14 mouse cellular contexts compared by ENCODE assay signal in the genomic region with DNA sequence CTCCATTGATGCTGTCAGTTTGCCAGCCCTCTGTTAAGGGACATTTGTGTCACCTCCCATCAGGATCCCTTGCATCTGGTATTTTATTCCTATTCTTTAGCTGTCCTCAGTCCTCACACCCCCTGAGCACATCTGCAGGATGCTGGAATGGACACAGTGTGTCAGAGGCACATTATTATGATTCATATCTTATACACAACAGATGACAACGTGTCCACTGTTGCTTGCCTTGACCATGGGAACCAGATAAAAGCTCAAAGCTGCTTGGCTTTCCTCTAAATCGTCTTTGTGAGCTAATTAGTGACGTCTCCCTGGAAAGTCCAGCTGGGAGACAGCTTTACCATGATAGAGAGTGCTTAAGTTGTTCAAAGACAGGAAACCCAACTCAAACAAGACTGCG.
DNase-seq lines count a peak whose midpoint lies in the region; ATAC-seq and TF ChIP-seq lines count a peak whose summit lies in the region.
"Had no signal": no experiment of that assay in that cellular context is flagged by ENCODE, and none has a peak within 500 bp of the region (broad histone marks: within the 10 kb centered on the region; RNA-seq: fewer than 3 reads in every experiment).

No protein-coding gene starts in this region.

- intact Hi-C loops in heart, postnatal 25 days (cut with DNase I) = no loop called here

- no peak overlapping the region for H3K9ac ChIP-seq in intestine, embryonic 14.5 days (ENCODE audit: low read length)
- H3K9ac ChIP-seq in intestine, embryonic 16.5 days (ENCODE audit: low read depth, low read length) = no peak overlapping the region
- no peak overlapping the region for H3K9ac ChIP-seq in lung, embryonic 15.5 days
- H3K9ac ChIP-seq in heart, embryonic 16.5 days (ENCODE audit: low read length) = no peak overlapping the region

- 0 out of 2 replicates have a peak overlapping the region, but pooled peaks have one; percentile 0 for H3K27ac ChIP-seq in intestine, embryonic 14.5 days (ENCODE audit: low read depth)
- H3K27ac ChIP-seq in intestine, embryonic 16.5 days (ENCODE audit: low read length) = no peak overlapping the region
- H3K27ac ChIP-seq in lung, embryonic 15.5 days = peak overlapping the region; percentile 50; the same call in 1 of the 2 replicates
- H3K27ac ChIP-seq in heart, embryonic 16.5 days (ENCODE audit: low read length) = no peak overlapping the region

- H3K4me1 ChIP-seq in intestine, embryonic 14.5 days (replicated peaks; ENCODE audit: control insufficient read depth, insufficient read depth, low read length) = no peaks in the 10 kb centered on the region
- H3K4me1 ChIP-seq in intestine, embryonic 16.5 days (ENCODE audit: control insufficient read depth, insufficient read depth, low read length) = no peaks in the 10 kb centered on the region
- peaks cover 11% of the 10 kb centered on the region; the same call in 1 of the 2 replicates for H3K4me1 ChIP-seq in lung, embryonic 15.5 days
- no peaks in the 10 kb centered on the region for H3K4me1 ChIP-seq in lung, adult 2 months (ENCODE audit: control insufficient read depth, insufficient read depth, low read length)
- H3K4me1 ChIP-seq in heart, embryonic 16.5 days (ENCODE audit: control insufficient read depth, insufficient read depth, low read length) = no peaks in the 10 kb centered on the region

- 38% methylated on average over 4 of the region's 4 CpGs for WGBS in intestine, embryonic 14.5 days
- 37% methylated on average over 4 of the region's 4 CpGs for WGBS in intestine, embryonic 16.5 days
- 14% methylated on average over 4 of the region's 4 CpGs for WGBS in lung, embryonic 15.5 days
- 41% methylated on average over 4 of the region's 4 CpGs for WGBS in lung, adult 2 months
- 39% methylated on average over 4 of the region's 4 CpGs for WGBS in heart, embryonic 16.5 days

- H3K4me2 ChIP-seq in intestine, embryonic 14.5 days (ENCODE audit: low read length) = no peak overlapping the region
- H3K4me2 ChIP-seq in intestine, embryonic 16.5 days (ENCODE audit: low read depth, low read length) = no peak overlapping the region
- H3K4me2 ChIP-seq in lung, embryonic 15.5 days = no peak overlapping the region
- no peak overlapping the region for H3K4me2 ChIP-seq in heart, embryonic 16.5 days (ENCODE audit: low read depth, low read length)
- H3K4me2 ChIP-seq: liver, embryonic 11.5 days had no signal

- no peaks in the 10 kb centered on the region for H3K27me3 ChIP-seq in intestine, embryonic 14.5 days (replicated peaks; ENCODE audit: control insufficient read depth, insufficient read depth, low read length)
- no peaks in the 10 kb centered on the region for H3K27me3 ChIP-seq in intestine, embryonic 16.5 days (replicated peaks; ENCODE audit: control insufficient read depth, insufficient read depth, low read length)
- H3K27me3 ChIP-seq in lung, embryonic 15.5 days = no peaks in the 10 kb centered on the region
- no peaks in the 10 kb centered on the region for H3K27me3 ChIP-seq in heart, embryonic 16.5 days (ENCODE audit: control insufficient read depth, insufficient read depth, low read length)

- no peaks in the 10 kb centered on the region for H3K9me3 ChIP-seq in intestine, embryonic 14.5 days (ENCODE audit: control insufficient read depth, low read length)
- no peaks in the 10 kb centered on the region for H3K9me3 ChIP-seq in intestine, embryonic 16.5 days (ENCODE audit: control insufficient read depth, low read length)
- no peaks in the 10 kb centered on the region for H3K9me3 ChIP-seq in lung, embryonic 15.5 days
- no peaks in the 10 kb centered on the region for H3K9me3 ChIP-seq in heart, embryonic 16.5 days (replicated peaks; ENCODE audit: control insufficient read depth, low read length)

- no peak for DNase-seq in intestine, embryonic 14.5 days (ENCODE audit: low spot score)
- DNase-seq in lung, adult 2 months = no peak
- DNase-seq in heart, postnatal 25 days (ENCODE audit: low spot score) = peak; percentile 15
- DNase-seq in gastrocnemius, adult 8-10 months (ENCODE audit: low spot score in 2 of 2) = no peak
- DNase-seq: cerebellum, adult 11 months; cerebellum, postnatal 25 days; gastrocnemius, postnatal 36 days; right cerebral cortex, postnatal 25 days; thymus, adult 18-20 months had no signal

- ATAC-seq in intestine, embryonic 14.5 days (replicated peaks; ENCODE audit: low FRiP score, low TSS enrichment, low read depth) = no peak
- no peak; the same call in 1 of the 2 replicates for ATAC-seq in intestine, embryonic 16.5 days
- ATAC-seq in lung, embryonic 15.5 days (ENCODE audit: borderline replicate concordance, extremely low read depth, low FRiP score, low TSS enrichment) = peak; percentile 96
- 0 out of 2 replicates have a peak, but pooled peaks have one; percentile 45 for ATAC-seq in heart, embryonic 16.5 days (replicated peaks; ENCODE audit: extremely low read depth, insufficient read depth, low FRiP score)

- no peaks in the 10 kb centered on the region for H3K36me3 ChIP-seq in intestine, embryonic 14.5 days (ENCODE audit: control insufficient read depth, insufficient read depth, low read length)
- no peaks in the 10 kb centered on the region for H3K36me3 ChIP-seq in intestine, embryonic 16.5 days (ENCODE audit: control insufficient read depth, insufficient read depth, low read length)
- no peaks in the 10 kb centered on the region for H3K36me3 ChIP-seq in lung, embryonic 15.5 days
- H3K36me3 ChIP-seq in heart, embryonic 16.5 days (ENCODE audit: control insufficient read depth, insufficient read depth) = no peaks in the 10 kb centered on the region
- H3K36me3 ChIP-seq: G1E had no signal

- TF ChIP-seq CTCF in lung, adult 2 months (IDR thresholded peaks at IDR 0.05; ENCODE audit: insufficient read depth, low read length) = no peak

- no peak for TF ChIP-seq POLR2A in lung, adult 2 months (IDR thresholded peaks at IDR 0.05; ENCODE audit: borderline replicate concordance, extremely low read depth, low read depth, low read length)

- no peak overlapping the region for H3K4me3 ChIP-seq in intestine, embryonic 14.5 days (ENCODE audit: low read depth, low read length)
- no peak overlapping the region for H3K4me3 ChIP-seq in intestine, embryonic 16.5 days (ENCODE audit: low read length)
- H3K4me3 ChIP-seq in lung, embryonic 15.5 days = no peak overlapping the region
- H3K4me3 ChIP-seq in lung, adult 2 months (replicated peaks; ENCODE audit: extremely low read depth, low read depth, low read length) = no peak overlapping the region
- H3K4me3 ChIP-seq in heart, embryonic 16.5 days (ENCODE audit: low read length) = no peak overlapping the region

Comparison
In these comparisons a context has a peak if more than half of its experiments do, and no peak if none do; other contexts are left out.
1. H3K27ac ChIP-seq: peak in intestine, embryonic 14.5 days (single experiment) and lung, embryonic 15.5 days (single experiment); none in intestine, embryonic 16.5 days (single experiment) and heart, embryonic 16.5 days (single experiment).
2. ATAC-seq: peak in lung, embryonic 15.5 days (single experiment) and heart, embryonic 16.5 days (single experiment); none in intestine, embryonic 14.5 days (single experiment) and intestine, embryonic 16.5 days (single experiment).